Mouse (Mus musculus) midbrain, embryonic 11.5 days (tissue): ENCODE measurements around the gene Spaca7. TPM values are rescaled to one million over a fixed set of nuclear protein-coding genes. Genes with fewer than 3 reads are reported as not detected.
"Not testable (repeated sequence)": the region's sequence is repeated elsewhere in the genome, so short reads cannot be mapped to it uniquely, and the experiment has no call there.

Experiments
- ATAC-seq: fragments of 200-750 bp; cut with Nextera tagmentation; 2 replicates; pipeline ENCODE4 v1.8.0; 2017; ENCODE audit warnings: moderate TSS enrichment, moderate library complexity; ENCODE audit not compliant: low FRiP score
- DNase-seq: peaks from one replicate; pipeline ENCODE4 v3.0.0; 2015; ENCODE audit warnings: low spot score; ENCODE audit errors: missing footprints
- H3K27ac ChIP-seq: fragments of 300-500 bp; sonication (generic); 2 replicates; pipeline ENCODE4 v1.5.1; 2014; ENCODE audit warnings: low read depth, low read length
- H3K27me3 ChIP-seq: fragments of 300-500 bp; sonication (generic); 2 replicates; pipeline ENCODE4 v1.6.1; 2014; ENCODE audit warnings: mild to moderate bottlenecking, low read length, moderate library complexity, mixed read lengths; ENCODE audit not compliant: control insufficient read depth, insufficient read depth
- H3K36me3 ChIP-seq: fragments of 300-500 bp; sonication (generic); 2 replicates; pipeline ENCODE4 v1.6.1; 2014; ENCODE audit warnings: mild to moderate bottlenecking, low read length, moderate library complexity, mixed read lengths; ENCODE audit not compliant: control insufficient read depth, insufficient read depth
- H3K4me1 ChIP-seq: fragments of 300-500 bp; sonication (generic); 2 replicates; pipeline ENCODE4 v1.6.1; 2014; ENCODE audit warnings: low read length; ENCODE audit not compliant: control insufficient read depth, insufficient read depth
- H3K4me2 ChIP-seq: fragments of 300-500 bp; sonication (generic); 2 replicates; pipeline ENCODE4 v1.6.1; 2014; ENCODE audit warnings: mild to moderate bottlenecking, moderate library complexity
- H3K4me3 ChIP-seq: fragments of 300-500 bp; sonication (generic); 2 replicates; pipeline ENCODE4 v1.5.1; 2014; ENCODE audit warnings: low read depth, low read length
- H3K9ac ChIP-seq: fragments of 300-500 bp; sonication (generic); 2 replicates; pipeline ENCODE4 v1.6.1; 2014; ENCODE audit warnings: low read length
- H3K9me3 ChIP-seq: fragments of 300-500 bp; sonication (generic); 2 replicates; pipeline ENCODE4 v1.6.1; 2016; ENCODE audit warnings: low read length; ENCODE audit not compliant: control insufficient read depth
- WGBS: fragments of 180-500 bp; shearing (Covaris S2); extraction: QIAGEN DNeasy Blood & Tissue Kit; methylation state at CpG from one replicate; pipeline ENCODE4 v1.1.7; 2014; 5-methylcytosine and 5-hydroxymethylcytosine counted together
- polyA plus RNA-seq: library from polyadenylated mRNA; unstranded; fragments of >200 nt; fragmentation: Nextera tagmentation; extraction: Ambion mirVana; gene quantifications from 2 replicates; pipeline ENCODE4 v1.2.1, GENCODE M21; 2014

Spaca7 gene
- polyA plus RNA-seq, 1 experiment from 2014 or later, result not detected

DNA sequence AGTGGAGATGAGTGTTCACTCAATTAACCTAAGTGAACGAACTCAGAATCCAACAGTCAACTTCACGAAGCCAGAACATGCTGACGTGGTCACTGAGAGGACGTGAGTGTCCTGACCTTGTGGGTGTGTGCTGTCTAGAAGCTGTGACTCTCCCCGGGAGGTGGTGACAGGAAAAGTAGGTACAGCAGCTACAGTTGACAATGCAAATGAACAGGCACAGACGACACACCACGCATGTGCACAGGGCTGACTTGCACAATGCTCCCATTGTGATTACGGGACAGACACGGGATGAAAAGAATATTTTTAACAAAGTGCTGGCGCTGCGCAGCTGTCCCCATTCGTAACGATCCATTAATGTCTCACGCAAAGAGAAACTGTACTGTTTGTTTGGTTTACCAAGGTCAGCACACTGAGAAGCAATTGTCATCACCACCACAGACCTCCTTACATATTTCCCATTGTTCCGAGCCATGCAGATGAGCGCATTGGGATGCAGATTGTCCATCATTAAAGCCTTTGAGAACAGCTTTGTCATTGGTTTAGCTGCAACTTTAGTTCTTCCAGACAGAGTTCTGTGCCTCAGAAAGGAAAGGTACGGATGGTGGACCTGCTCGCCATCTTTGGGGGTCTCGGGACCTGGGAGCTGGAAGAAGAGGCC, 6.6 kb downstream of the Spaca7 start:
- not testable (repeated sequence) for H3K27ac ChIP-seq, H3K4me2 ChIP-seq, H3K9ac ChIP-seq, H3K36me3 ChIP-seq, H3K27me3 ChIP-seq, ATAC-seq, H3K4me1 ChIP-seq, H3K4me3 ChIP-seq, H3K9me3 ChIP-seq, DNase-seq
- 87% methylated on average over 19 of the region's 19 CpGs for WGBS

GRCm38 (mm10) chr8:12583785-12584184, 11.0 kb downstream of the Spaca7 start:
- 91% methylated on average over 5 of the region's 5 CpGs for WGBS

GRCm38 (mm10) chr8:12607223-12607622, 34.4 kb downstream of the Spaca7 start:
- H3K27ac ChIP-seq, result no peak overlapping the region
- H3K9ac ChIP-seq, result no peak overlapping the region
- 29% methylated on average over 6 of the region's 6 CpGs for WGBS
- no peaks in the 10 kb centered on the region for H3K36me3 ChIP-seq
- no peak overlapping the region for H3K4me3 ChIP-seq
- no peaks in the 10 kb centered on the region for H3K9me3 ChIP-seq
- no peaks in the 10 kb centered on the region for H3K27me3 ChIP-seq
- 0 out of 2 replicates have a peak, but pooled peaks cover 2% of the 10 kb centered on the region for H3K4me1 ChIP-seq
- H3K4me2 ChIP-seq, result no peak overlapping the region
- DNase-seq, result peak; percentile 97
- ATAC-seq, result peak; percentile 41

More at GRCm38 (mm10) chr8:12583785-12584184, 11.0 kb downstream of the Spaca7 start:
- DNase-seq, result no peak
- Histone ChIP-seq H3K9me3 (no peaks in the 10 kb centered on the region), H3K4me3 (no peak overlapping the region), H3K4me1 (no peaks in the 10 kb centered on the region), H3K27me3 (no peaks in the 10 kb centered on the region), H3K27ac (no peak overlapping the region), H3K9ac (no peak overlapping the region), H3K4me2 (no peak overlapping the region), H3K36me3 (no peaks in the 10 kb centered on the region)
- no peak for ATAC-seq

- Histone ChIP-seq H3K4me3 (no peak overlapping the region), H3K27me3 (no peaks in the 10 kb centered on the region), H3K27ac (no peak overlapping the region), H3K4me2 (no peak overlapping the region), H3K9me3 (no peaks in the 10 kb centered on the region), H3K9ac (no peak overlapping the region), H3K4me1 (0 out of 2 replicates have a peak, but pooled peaks cover 2% of the 10 kb centered on the region), H3K36me3 (no peaks in the 10 kb centered on the region)
- no peak for DNase-seq
- 81% methylated on average over 10 of the region's 10 CpGs for WGBS
- ATAC-seq, result no peak
Measured at GRCm38 (mm10) chr8:12608810-12609209, 36.0 kb downstream of the Spaca7 start.

DNA sequence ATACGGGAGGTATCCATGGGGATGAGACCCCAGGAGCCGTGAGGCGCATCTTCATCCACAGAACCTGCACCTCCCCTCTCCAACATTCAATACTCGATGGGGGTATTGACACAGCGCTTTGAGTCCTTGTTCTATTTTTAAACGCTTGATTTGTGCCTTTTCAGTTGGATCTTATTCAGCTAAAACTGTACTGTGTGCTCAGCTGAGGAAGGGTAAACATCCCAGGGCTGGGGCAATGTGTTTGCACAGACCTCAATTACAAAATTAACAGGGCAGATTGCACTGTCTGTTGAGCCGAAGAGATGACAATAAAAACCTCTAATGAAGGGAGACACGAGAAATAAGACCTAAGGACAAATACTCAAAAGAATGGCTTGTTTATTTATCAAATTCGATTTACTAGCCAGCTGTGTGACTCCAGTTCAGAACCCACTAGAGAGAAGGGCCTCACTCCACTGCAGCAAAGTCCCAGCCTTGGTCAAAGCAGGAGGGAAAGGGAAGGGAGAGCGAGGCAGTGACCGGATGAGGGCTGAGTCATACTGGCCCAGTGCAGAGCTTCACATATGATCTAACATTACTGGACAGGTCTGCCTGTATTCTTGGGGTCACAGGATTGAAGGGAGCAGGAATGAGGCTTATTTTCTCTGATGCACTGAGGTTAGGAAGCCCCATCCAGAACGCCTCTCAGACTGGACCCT, 37.1 kb downstream of the Spaca7 start:
- H3K4me2 ChIP-seq, result no peak overlapping the region
- no peak overlapping the region for H3K9ac ChIP-seq
- H3K4me1 ChIP-seq, result 0 out of 2 replicates have a peak, but pooled peaks cover 2% of the 10 kb centered on the region
- WGBS, result 73% methylated on average over 12 of the region's 12 CpGs
- H3K4me3 ChIP-seq, result no peak overlapping the region
- no peaks in the 10 kb centered on the region for H3K27me3 ChIP-seq
- H3K27ac ChIP-seq, result no peak overlapping the region
- no peaks in the 10 kb centered on the region for H3K36me3 ChIP-seq
- ATAC-seq (peak; percentile 77), DNase-seq (no peak)
- H3K9me3 ChIP-seq, result no peaks in the 10 kb centered on the region

- no peak for DNase-seq
- Histone ChIP-seq H3K9ac (no peak overlapping the region), H3K9me3 (no peaks in the 10 kb centered on the region), H3K4me3 (no peak overlapping the region), H3K36me3 (0 out of 2 replicates have a peak, but pooled peaks cover 3% of the 10 kb centered on the region), H3K4me2 (no peak overlapping the region), H3K27ac (no peak overlapping the region), H3K4me1 (0 out of 2 replicates have a peak, but pooled peaks cover 2% of the 10 kb centered on the region), H3K27me3 (no peaks in the 10 kb centered on the region)
- ATAC-seq, result no peak
- 83% methylated on average over 7 of the region's 7 CpGs for WGBS
Measured at GRCm38 (mm10) chr8:12613201-12613600, 40.4 kb downstream of the Spaca7 start.

DNA sequence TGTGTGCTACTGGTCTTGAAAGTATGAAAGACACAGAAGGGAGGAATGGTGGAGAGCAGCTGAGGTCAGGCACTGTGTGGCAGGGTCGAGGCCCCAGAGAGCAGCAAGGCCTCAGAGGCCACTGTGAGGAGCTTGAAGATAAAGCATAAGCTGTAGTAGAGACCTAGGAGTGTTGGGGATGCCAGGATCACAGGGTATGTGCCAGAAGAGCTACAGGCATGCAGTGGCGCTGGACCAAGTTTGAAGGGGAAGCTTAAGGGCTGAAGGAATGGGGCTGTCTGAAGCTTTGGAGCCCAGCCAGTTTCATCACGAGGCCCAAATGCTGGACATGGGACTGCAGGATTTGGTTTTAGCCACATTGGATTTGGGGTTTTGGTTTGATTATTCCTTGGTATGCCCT, 44.5 kb downstream of the Spaca7 start:
- H3K36me3 ChIP-seq, result not testable (repeated sequence)
- 92% methylated on average over 3 of the region's 3 CpGs for WGBS

DNA sequence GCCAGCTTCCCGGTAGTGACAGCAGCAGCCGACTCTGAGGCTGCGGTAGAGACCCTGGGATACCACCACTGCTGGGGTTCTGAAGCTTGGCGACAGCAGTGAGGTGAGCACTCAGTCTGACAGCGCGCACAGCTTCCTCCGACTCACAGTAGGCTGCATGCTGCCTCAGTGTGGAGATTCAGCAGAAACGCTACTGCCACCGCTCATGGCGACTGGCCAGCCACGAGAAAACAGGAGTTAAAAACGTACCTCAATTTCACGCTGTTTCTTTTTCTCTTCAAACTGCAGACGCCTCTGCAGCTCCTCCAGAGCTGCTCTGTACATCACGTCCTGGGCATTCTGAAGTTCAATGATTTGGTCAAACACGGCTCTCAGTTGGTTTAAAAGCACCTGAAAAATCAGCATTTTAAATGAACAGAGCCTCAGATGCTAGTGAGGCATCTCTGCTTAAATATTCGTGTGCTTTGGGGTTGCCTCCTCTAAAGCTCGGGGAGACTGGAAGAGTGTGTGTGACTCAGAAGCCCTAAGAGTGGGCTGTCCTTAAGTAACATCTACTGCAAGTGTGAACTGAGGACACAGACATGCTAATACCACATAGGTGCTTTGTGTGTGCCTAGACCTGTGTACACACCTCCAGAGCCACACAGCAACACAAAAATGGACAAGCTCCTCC, 48.9 kb downstream of the Spaca7 start:
- ATAC-seq, result no peak
- no peak for DNase-seq
- H3K4me2 ChIP-seq, result no peak overlapping the region
- no peak overlapping the region for H3K27ac ChIP-seq
- H3K9ac ChIP-seq, result no peak overlapping the region
- peaks cover 5% of the 10 kb centered on the region for H3K36me3 ChIP-seq
- H3K9me3 ChIP-seq, result no peaks in the 10 kb centered on the region
- no peak overlapping the region for H3K4me3 ChIP-seq
- H3K4me1 ChIP-seq, result no peaks in the 10 kb centered on the region
- WGBS, result 91% methylated on average over 18 of the region's 18 CpGs
- H3K27me3 ChIP-seq, result no peaks in the 10 kb centered on the region

More for the DNA sequence above, 44.5 kb downstream of the Spaca7 start:
- ATAC-seq, H3K9ac ChIP-seq, H3K9me3 ChIP-seq, H3K27me3 ChIP-seq, H3K4me1 ChIP-seq, H3K27ac ChIP-seq, DNase-seq, H3K4me2 ChIP-seq, H3K4me3 ChIP-seq: not testable (repeated sequence)

GRCm38 (mm10) chr8:12625890-12626289, 53.1 kb downstream of the Spaca7 start:
- no peak for DNase-seq
- Histone ChIP-seq H3K36me3 (peaks cover 5% of the 10 kb centered on the region), H3K4me2 (no peak overlapping the region), H3K4me1 (no peaks in the 10 kb centered on the region), H3K9ac (no peak overlapping the region), H3K9me3 (no peaks in the 10 kb centered on the region), H3K4me3 (no peak overlapping the region), H3K27me3 (no peaks in the 10 kb centered on the region), H3K27ac (no peak overlapping the region)
- 92% methylated on average over 5 of the region's 5 CpGs for WGBS
- ATAC-seq, result no peak
